Mouse (Mus musculus) lung, postnatal 25 days (tissue): ENCODE results near the gene Morf4l1.
"Not testable (repeated sequence)": the region's sequence is repeated elsewhere in the genome, so short reads cannot be mapped to it uniquely, and the experiment has no call there.

Source experiments
- DNase-seq: peaks from one replicate; pipeline ENCODE4 v3.0.0; 2022; ENCODE audit warnings: low spot score

Morf4l1 gene

DNA sequence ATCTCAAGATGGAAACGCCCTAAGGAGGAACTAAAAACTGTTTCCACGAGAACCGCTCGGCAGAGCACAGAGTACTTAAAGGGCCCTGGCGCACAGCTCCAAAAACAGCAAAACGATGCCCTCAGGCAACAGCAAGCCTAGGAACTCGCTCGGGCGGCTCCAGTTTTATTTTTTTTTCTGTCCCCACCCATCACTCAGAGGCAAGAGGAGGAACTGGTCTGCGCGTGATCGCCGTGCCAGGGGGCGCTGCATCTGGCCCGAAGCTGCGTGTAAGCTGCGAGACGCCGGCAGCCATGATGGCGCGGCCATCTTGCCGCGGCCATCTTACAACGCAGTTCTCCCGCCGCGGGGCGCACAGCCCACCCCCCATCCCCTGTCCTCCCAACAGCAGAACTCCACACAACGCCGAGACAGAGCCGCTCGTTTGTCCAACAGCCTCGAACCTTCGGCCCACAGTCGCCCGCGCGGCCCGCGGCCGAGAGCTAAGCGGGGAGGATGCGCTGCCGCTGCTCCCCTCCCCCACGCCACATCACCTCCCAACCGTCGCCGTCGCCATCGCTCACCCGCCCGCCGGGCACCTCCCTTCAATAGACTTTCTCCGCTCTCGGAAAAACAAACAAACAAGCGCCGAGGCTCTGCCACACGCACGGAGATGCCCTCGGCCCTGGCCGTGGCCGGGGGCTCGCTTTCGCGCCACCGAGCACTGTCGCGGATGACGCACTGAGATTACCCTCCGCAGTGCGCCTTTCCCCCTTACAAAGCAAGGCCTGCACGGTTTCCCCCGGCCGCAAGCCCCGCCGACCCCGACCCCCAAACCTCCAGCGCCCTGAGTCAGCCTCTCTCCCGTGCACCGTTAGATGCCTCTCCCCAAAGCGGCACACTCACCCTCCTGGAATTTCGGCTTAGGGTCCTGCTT lies 665 bp downstream of the Morf4l1 start:
- DNase-seq = peak; percentile 96

DNA sequence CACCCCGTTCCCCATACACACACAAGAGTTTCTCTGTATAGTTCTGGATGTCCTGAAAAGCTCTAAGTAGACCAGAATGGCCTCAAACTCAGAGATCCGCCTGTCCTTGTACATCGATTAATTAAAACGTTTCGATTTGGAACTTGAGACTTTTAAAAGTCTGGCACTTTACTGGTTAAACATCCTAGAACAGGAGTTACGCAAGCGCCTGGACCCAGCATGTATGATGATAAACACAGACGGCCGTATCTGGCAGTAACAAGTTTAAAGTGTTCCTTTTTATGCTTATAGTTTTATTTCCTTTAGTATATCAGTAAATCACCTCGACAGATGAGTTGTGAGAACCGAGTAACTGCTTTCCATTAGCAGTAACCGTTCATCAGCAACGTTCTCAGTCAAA lies 1.4 kb downstream of the Morf4l1 start:
- DNase-seq = peak; percentile 35

- no peak for DNase-seq
Measured at GRCm38 (mm10) chr9:90109386-90109785, 5.2 kb downstream of the Morf4l1 start.

- DNase-seq = no peak
Measured at GRCm38 (mm10) chr9:90108272-90108671, 6.3 kb downstream of the Morf4l1 start.

- no peak for DNase-seq
Measured at GRCm38 (mm10) chr9:90106915-90107314, 7.7 kb downstream of the Morf4l1 start.

GRCm38 (mm10) chr9:90105462-90105861 lies 9.1 kb downstream of the Morf4l1 start:
- no peak for DNase-seq

DNA sequence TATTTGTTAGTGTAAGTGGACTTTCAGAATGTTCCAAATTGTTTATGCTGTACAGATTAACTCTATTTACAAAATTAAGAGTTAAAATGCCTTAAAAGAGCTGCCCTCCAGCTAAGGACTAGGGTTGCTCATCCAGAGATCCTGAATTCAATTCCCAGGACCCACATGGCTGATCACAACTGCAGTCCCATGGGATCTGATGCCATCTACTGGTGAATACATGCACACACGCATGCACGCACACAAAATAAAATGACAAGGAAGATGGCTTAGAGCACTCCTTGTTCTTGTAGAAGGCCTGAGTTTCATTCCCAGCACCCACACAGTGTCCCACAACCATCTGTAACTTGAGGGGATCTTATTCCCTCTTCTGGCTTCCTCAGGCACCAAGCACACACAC lies 13.8 kb downstream of the Morf4l1 start:
- DNase-seq = no peak

DNA sequence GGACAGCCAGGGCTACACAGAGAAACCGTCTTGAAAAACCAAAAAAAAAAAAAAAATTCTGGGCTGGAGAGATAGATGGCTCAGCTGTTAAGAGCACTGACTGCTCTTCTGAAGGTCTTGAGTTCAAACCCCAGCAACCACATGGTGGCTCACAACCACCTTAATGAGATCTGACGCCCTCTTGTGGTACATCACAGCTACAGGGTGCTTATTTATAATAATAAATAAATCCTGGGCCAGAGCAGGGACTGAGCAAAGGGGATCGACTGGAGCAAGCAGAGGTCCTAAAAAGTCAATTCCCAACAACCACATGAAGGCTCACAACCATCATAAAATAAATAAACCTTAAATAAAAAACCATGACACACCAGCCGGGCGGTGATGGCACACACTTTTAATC lies 15.6 kb downstream of the Morf4l1 start:
- no peak for DNase-seq

DNA sequence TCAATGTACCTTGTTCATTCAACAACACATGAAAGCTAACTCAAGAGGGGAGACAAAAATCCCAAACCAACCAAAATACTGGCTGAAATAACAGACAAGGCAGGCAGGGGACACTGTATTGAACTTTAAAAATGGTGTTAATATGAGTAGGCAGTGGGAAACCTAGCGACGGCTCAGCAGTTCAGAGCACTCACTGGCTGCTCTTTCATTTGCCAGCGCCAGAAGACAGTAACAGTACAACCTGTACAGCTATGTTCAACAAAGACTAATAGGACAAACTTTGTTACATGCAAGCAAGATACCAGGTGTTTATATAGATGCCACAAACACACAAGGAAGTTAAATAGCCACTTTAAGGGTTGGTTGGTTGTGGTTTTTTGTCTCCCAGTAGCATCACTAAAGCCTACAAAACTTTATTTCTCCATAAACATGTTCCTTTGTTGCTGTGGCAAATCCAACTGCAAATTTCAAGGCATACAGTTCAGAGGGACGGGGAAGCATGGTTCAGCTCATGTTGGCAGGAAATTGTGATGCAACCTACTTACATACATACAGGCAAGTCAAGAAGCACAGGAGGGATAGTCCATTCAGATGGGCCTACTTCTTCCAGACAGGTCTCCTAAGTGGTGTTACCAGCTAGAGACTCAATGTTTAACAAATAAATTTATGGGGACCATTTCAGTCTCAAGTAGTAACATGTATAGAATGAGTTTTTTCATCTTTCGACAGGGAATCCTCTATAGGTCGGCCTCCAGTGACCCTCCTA lies 25.1 kb downstream of the Morf4l1 start:
- DNase-seq = no peak

DNA sequence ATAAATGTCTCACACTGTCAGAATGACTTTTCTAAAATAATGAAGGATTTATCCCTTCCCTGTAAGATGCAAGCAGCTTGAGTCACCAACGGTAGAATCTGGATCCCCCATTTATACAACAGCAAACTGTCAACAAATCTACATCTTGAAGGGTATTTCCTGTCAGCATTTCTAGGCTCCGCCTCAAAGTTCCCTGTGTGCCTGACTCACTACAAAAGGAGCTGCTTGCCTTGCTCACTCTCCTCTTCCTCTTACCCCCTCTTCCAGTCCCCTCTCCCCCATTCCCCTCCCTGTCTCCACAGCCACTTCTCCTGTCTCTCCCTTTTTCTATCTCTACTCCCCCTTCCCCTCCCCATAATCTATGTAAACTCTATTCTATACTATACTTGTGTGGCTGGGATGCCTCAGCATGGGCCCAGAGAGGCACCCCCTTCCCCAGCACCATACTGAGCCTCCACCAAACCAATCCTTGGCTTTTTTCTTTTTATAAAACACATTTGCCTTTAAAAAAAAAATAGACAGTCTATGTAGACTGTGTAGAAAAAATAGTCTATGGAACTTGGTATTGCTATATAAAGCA lies 26.6 kb downstream of the Morf4l1 start:
- no peak for DNase-seq

- no peak for DNase-seq
Measured at GRCm38 (mm10) chr9:90084766-90085468, 29.7 kb downstream of the Morf4l1 start.

- no peak for DNase-seq
Measured at GRCm38 (mm10) chr9:90084152-90084551, 30.4 kb downstream of the Morf4l1 start.

GRCm38 (mm10) chr9:90082992-90083391 lies 31.6 kb downstream of the Morf4l1 start:
- DNase-seq = no peak

GRCm38 (mm10) chr9:90081961-90082360 lies 32.6 kb downstream of the Morf4l1 start:
- not testable (repeated sequence) for DNase-seq

DNA sequence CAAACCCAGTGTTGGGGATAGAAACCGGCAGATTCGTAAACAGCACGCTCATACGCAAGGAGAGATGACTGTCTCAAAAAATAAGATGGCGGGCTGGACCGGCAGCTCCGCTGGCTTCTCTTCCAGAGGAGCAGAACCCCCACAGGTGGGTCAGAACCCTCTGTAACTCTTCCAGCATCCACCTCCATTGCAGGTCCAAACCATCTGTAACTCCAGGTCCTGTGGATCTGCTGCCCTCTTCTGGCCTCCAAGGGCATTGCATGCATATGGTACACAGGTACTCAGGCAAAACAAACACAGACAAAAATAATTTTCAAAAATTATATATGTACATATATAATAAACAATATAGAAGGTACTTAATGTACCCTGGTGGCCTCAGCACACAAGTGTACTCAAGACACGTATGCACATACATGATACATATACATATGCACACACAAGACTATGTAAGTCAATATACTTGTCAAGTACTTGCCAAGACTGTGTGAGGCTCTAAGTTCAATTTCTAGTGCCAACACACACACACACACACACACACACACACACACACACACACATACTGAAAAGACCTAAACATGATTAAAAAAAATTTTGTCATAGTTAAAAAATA lies 37.6 kb downstream of the Morf4l1 start:
- peak; percentile 76 for DNase-seq

DNA sequence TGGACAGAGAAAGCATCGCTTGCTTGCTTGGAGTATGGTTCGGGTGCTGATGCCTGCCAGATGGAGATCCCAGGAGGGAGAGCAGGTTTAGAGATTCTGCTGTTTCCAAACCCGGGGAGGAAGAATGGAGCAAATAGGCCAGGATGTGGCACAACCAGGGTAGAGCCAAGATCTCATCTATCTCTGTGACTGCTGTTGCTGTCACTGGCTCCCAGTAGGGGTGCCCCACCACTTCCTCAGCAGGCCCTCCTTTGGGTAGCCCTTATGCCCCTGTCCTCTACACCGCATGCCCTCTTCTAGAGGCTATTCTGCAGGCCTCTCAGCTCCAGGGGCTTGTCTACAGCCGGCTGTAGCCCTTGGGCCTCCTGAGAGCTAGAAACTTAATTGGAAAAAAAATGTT lies 38.4 kb downstream of the Morf4l1 start:
- DNase-seq = no peak

- no peak for DNase-seq
Measured at GRCm38 (mm10) chr9:90075336-90075735, 39.2 kb downstream of the Morf4l1 start.

- no peak for DNase-seq
Measured at GRCm38 (mm10) chr9:90070174-90070573, 44.4 kb downstream of the Morf4l1 start.

GRCm38 (mm10) chr9:90069485-90069884 lies 45.1 kb downstream of the Morf4l1 start:
- peak; percentile 84 for DNase-seq

GRCm38 (mm10) chr9:90068786-90069185 lies 45.8 kb downstream of the Morf4l1 start:
- DNase-seq = no peak

GRCm38 (mm10) chr9:90067341-90067740 lies 47.2 kb downstream of the Morf4l1 start:
- no peak for DNase-seq

- DNase-seq = not testable (repeated sequence)
Measured at GRCm38 (mm10) chr9:90060932-90061331, 53.6 kb downstream of the Morf4l1 start.
